In genomic region chr2:180392846-180393700, GRCm38 (mm10) we compare ENCODE assay signal across 24 mouse cellular contexts. TPM values are rescaled to one million over a fixed set of nuclear protein-coding genes. Genes with fewer than 3 reads are reported as not detected.
A peak's percentile ranks its signal among the peaks of the same experiment; 100 is the strongest.
DNase-seq lines count a peak whose midpoint lies in the region; ATAC-seq and TF ChIP-seq lines count a peak whose summit lies in the region.
"Had no signal": no experiment of that assay in that cellular context is flagged by ENCODE, and none has a peak within 500 bp of the region (broad histone marks: within the 10 kb centered on the region; RNA-seq: fewer than 3 reads in every experiment).

No protein-coding gene starts in this region.

- H3K9me3 ChIP-seq in limb, embryonic 13.5 days, result no peaks in the 10 kb centered on the region
- no peaks in the 10 kb centered on the region for H3K9me3 ChIP-seq in limb, embryonic 10.5 days (replicated peaks)
- no peaks in the 10 kb centered on the region for H3K9me3 ChIP-seq in heart, embryonic 15.5 days (replicated peaks)
- H3K9me3 ChIP-seq: embryonic facial prominence, embryonic 13.5 days; hindbrain, embryonic 12.5 days; liver, embryonic 13.5 days had no signal

- H3K9ac ChIP-seq in limb, embryonic 13.5 days, result no peak overlapping the region
- peak overlapping the region; percentile 55 for H3K9ac ChIP-seq in heart, embryonic 15.5 days
- H3K9ac ChIP-seq: embryonic facial prominence, embryonic 13.5 days; hindbrain, embryonic 12.5 days; liver, embryonic 13.5 days; lung, embryonic 14.5 days had no signal

- no peak overlapping the region for H3K27ac ChIP-seq in limb, embryonic 13.5 days
- H3K27ac ChIP-seq in limb, embryonic 10.5 days, result no peak overlapping the region
- H3K27ac ChIP-seq in heart, embryonic 15.5 days, result peak overlapping the region; percentile 88
- H3K27ac ChIP-seq: embryonic facial prominence, embryonic 13.5 days; hindbrain, embryonic 12.5 days; layer of hippocampus, adult 2 months; liver, embryonic 13.5 days had no signal

- H3K79me2 ChIP-seq in myocyte (ENCODE audit: control insufficient read depth, insufficient read depth), result no peaks in the 10 kb centered on the region

- peak; percentile 67 for TF ChIP-seq POLR2A in myocyte (IDR thresholded peaks at IDR 0.05; ENCODE audit: insufficient read length, low read depth)

- no peak for DNase-seq in limb, embryonic 10.5 days (ENCODE audit: low spot score)
- peak; percentile 48 for DNase-seq in heart, adult 8-10 months (ENCODE audit: low spot score)
- no peak for DNase-seq in cerebellum, postnatal 10 days
- no peak for DNase-seq in cerebellum, adult 9-11 months
- no peak for DNase-seq in layer of hippocampus, postnatal 14 days (ENCODE audit: low spot score in 2 of 2)
- DNase-seq: adrenal gland, postnatal 36 days; B cell, adult 2 months; cerebellum, adult 18-20 months; kidney, adult 8-10 months; kidney, postnatal 14 days; liver, embryonic 13.5 days; lung, embryonic 14.5 days; lung, postnatal 36 days; retina, postnatal 1 day had no signal

- ATAC-seq in limb, embryonic 13.5 days (ENCODE audit: low FRiP score, low read depth), result peak; percentile 61
- ATAC-seq in heart, embryonic 15.5 days (replicated peaks; ENCODE audit: insufficient number of reproducible peaks, insufficient read depth, low FRiP score, low read depth), result peak; percentile 44
- ATAC-seq: inflammation-experienced regulatory T-cells, adult 6 months; midbrain, embryonic 16.5 days had no signal

- H3K4me3 ChIP-seq in limb, embryonic 13.5 days, result no peak overlapping the region
- no peak overlapping the region for H3K4me3 ChIP-seq in limb, embryonic 10.5 days
- peak overlapping the region; percentile 37 for H3K4me3 ChIP-seq in heart, embryonic 15.5 days
- peak overlapping the region; percentile 59 for H3K4me3 ChIP-seq in myocyte
- H3K4me3 ChIP-seq: embryonic facial prominence, embryonic 13.5 days; hindbrain, embryonic 12.5 days; layer of hippocampus, adult 2 months; liver, embryonic 13.5 days had no signal

- peaks cover 46% of the 10 kb centered on the region for H3K27me3 ChIP-seq in limb, embryonic 13.5 days
- H3K27me3 ChIP-seq in limb, embryonic 10.5 days (ENCODE audit: low read depth, poor library complexity, severe bottlenecking), result peaks cover 40% of the 10 kb centered on the region
- H3K27me3 ChIP-seq in heart, embryonic 15.5 days, result no peaks in the 10 kb centered on the region
- no peaks in the 10 kb centered on the region for H3K27me3 ChIP-seq in myocyte (ENCODE audit: control insufficient read depth, insufficient read depth, insufficient read length)

- H3K4me1 ChIP-seq in limb, embryonic 13.5 days, result no peaks in the 10 kb centered on the region
- peaks cover 10% of the 10 kb centered on the region; the same call in 1 of the 2 replicates for H3K4me1 ChIP-seq in limb, embryonic 10.5 days
- peaks cover 64% of the 10 kb centered on the region for H3K4me1 ChIP-seq in heart, embryonic 15.5 days (replicated peaks)
- H3K4me1 ChIP-seq: embryonic facial prominence, embryonic 13.5 days; liver, embryonic 13.5 days had no signal

- no peaks in the 10 kb centered on the region for H3K36me3 ChIP-seq in limb, embryonic 13.5 days
- no peaks in the 10 kb centered on the region for H3K36me3 ChIP-seq in limb, embryonic 10.5 days
- 0 out of 2 replicates have a peak, but pooled peaks cover 4% of the 10 kb centered on the region for H3K36me3 ChIP-seq in heart, embryonic 15.5 days
- no peaks in the 10 kb centered on the region for H3K36me3 ChIP-seq in myocyte (ENCODE audit: control insufficient read depth, insufficient read depth)
- H3K36me3 ChIP-seq: embryonic facial prominence, embryonic 13.5 days; hindbrain, embryonic 12.5 days; liver, embryonic 13.5 days had no signal

- no peak overlapping the region for H3ac ChIP-seq in myocyte (ENCODE audit: control insufficient read depth, insufficient read length)

- no peak overlapping the region for H3K4me2 ChIP-seq in limb, embryonic 13.5 days (replicated peaks)
- H3K4me2 ChIP-seq in heart, embryonic 15.5 days, result peak overlapping the region; percentile 71
- H3K4me2 ChIP-seq in myocyte (ENCODE audit: low read depth), result peak overlapping the region; percentile 58
- H3K4me2 ChIP-seq: embryonic facial prominence, embryonic 13.5 days; hindbrain, embryonic 12.5 days; liver, embryonic 13.5 days; lung, embryonic 14.5 days had no signal

- WGBS in limb, embryonic 13.5 days, result 60% methylated on average over 16 of the region's 16 CpGs
- 68% methylated on average over 16 of the region's 16 CpGs for WGBS in limb, embryonic 10.5 days
- WGBS in heart, embryonic 15.5 days, result 37% methylated on average over 16 of the region's 16 CpGs

TF ChIP-seq in myocyte, 11 proteins besides CTCF, POLR2A, EP300 and RAD21:
- peak; percentile 63 for TF ChIP-seq TCF12 (IDR thresholded peaks at IDR 0.05; ENCODE audit: insufficient read depth, poor library complexity, severe bottlenecking)
- TF ChIP-seq E2F4 (IDR thresholded peaks at IDR 0.05; ENCODE audit: insufficient read depth), result no peak
- TF ChIP-seq MYOD1 (IDR thresholded peaks at IDR 0.05; ENCODE audit: control insufficient read depth in 1 of 3, insufficient read length in 2 of 3, low read depth in 2 of 3), result peak; percentile 50 to 93 (median 57)
- TF ChIP-seq USF1 (IDR thresholded peaks at IDR 0.05; ENCODE audit: low read depth), result no peak
- peak; percentile 94 for TF ChIP-seq SRF (IDR thresholded peaks at IDR 0.05; ENCODE audit: control insufficient read depth, insufficient read length, low read depth)
- TF ChIP-seq POLR2AphosphoS2 (IDR thresholded peaks at IDR 0.05; ENCODE audit: insufficient read length, low read depth), result peak; percentile 93
- no peak for TF ChIP-seq MAX (IDR thresholded peaks at IDR 0.05; ENCODE audit: low read depth)
- TF ChIP-seq TCF3 (IDR thresholded peaks at IDR 0.05; ENCODE audit: insufficient read length, low read depth), result peak; percentile 64
- no peak for TF ChIP-seq CEBPB (IDR thresholded peaks at IDR 0.05; ENCODE audit: insufficient read depth, poor library complexity, severe bottlenecking)
- TF ChIP-seq REST (IDR thresholded peaks at IDR 0.05; ENCODE audit: insufficient read depth, insufficient read length), result no peak
- peak; percentile 37 to 96 (median 88) for TF ChIP-seq MYOG (IDR thresholded peaks at IDR 0.05; ENCODE audit: control insufficient read depth in 1 of 3, insufficient read depth in 1 of 3, insufficient read length in 2 of 3, low read depth in 2 of 3)
TF ChIP-seq in myocyte: peak in this region for 6.

RNA-seq across cellular contexts. Expression of gene Gata5, which starts 58.6 kb away (rescaled TPM):
- polyA plus RNA-seq in limb, embryonic 13.5 days (2015; fragmentation: Nextera tagmentation; extraction: Ambion mirVana), result 0.06 TPM in 1 of 2 replicates, not detected in the other
- 0.83 and 2.8 TPM in 2 replicates for polyA plus RNA-seq in limb, embryonic 10.5 days (2016; fragmentation: Nextera tagmentation; extraction: Ambion mirVana)
- 1 to 10 TPM in 1 of 4 experiments, under 1 TPM in 3; 0.68 to 1.2 (median 0.80) TPM for total RNA-seq in heart, adult 8-10 months (2022)
- polyA plus RNA-seq in heart, embryonic 15.5 days (2015; fragmentation: Nextera tagmentation; extraction: Ambion mirVana), result 5.3 and 7.9 TPM in 2 replicates
- polyA plus RNA-seq in myocyte (2012; fragmentation: generic; extraction: Trizol), result not detected
- total RNA-seq in layer of hippocampus, postnatal 14 days (2021), result not detected
- total RNA-seq: gastrocnemius, adult 8-10 months; layer of hippocampus, adult 2 months; megakaryocyte-erythroid progenitor cell, adult 5-6 weeks had no signal
- polyA plus RNA-seq: embryonic facial prominence, embryonic 13.5 days; inflammation-experienced regulatory T-cells, adult 6 months; midbrain, embryonic 16.5 days had no signal

Comparison
In these comparisons a context has a peak if more than half of its experiments do, and no peak if none do; other contexts are left out.
1. H3K4me3 ChIP-seq: peak in heart, embryonic 15.5 days (single experiment) and myocyte (single experiment); none in limb, embryonic 13.5 days (single experiment) and limb, embryonic 10.5 days (single experiment).